Mouse (Mus musculus) embryonic facial prominence, embryonic 10.5 days (tissue): ENCODE data around the gene Jak2. TPM values are rescaled to one million over a fixed set of nuclear protein-coding genes. Genes with fewer than 3 reads are reported as not detected.

Experiments used
- DNase-seq: peaks from one replicate; pipeline ENCODE4 v3.0.0-alpha.2; 2017; ENCODE audit warnings: low spot score
- H3K27ac ChIP-seq: fragments of 300-500 bp; sonication (generic); replicated peaks from 2 replicates; pipeline ENCODE4 v1.5.1; 2016; ENCODE audit warnings: mild to moderate bottlenecking
- H3K27me3 ChIP-seq: fragments of 300-500 bp; sonication (generic); replicated peaks from 2 replicates; pipeline ENCODE4 v1.6.1; 2016; ENCODE audit warnings: low read depth, mild to moderate bottlenecking; ENCODE audit not compliant: poor library complexity, severe bottlenecking
- H3K36me3 ChIP-seq: fragments of 300-500 bp; sonication (generic); replicated peaks from 2 replicates; pipeline ENCODE4 v1.6.1; 2016; ENCODE audit warnings: mild to moderate bottlenecking, moderate library complexity
- H3K4me1 ChIP-seq: fragments of 300-500 bp; sonication (generic); 2 replicates; pipeline ENCODE4 v1.6.1; 2016
- H3K4me3 ChIP-seq: fragments of 300-500 bp; sonication (generic); 2 replicates; pipeline ENCODE4 v1.5.1; 2016; ENCODE audit warnings: mild to moderate bottlenecking, moderate library complexity
- H3K9me3 ChIP-seq: fragments of 300-500 bp; sonication (generic); 2 replicates; pipeline ENCODE4 v1.6.1; 2016; ENCODE audit warnings: mild to moderate bottlenecking
- WGBS: fragments of 180-500 bp; shearing (Covaris S2); methylation state at CpG from one replicate; pipeline ENCODE4 v1.1.7; 2016; 5-methylcytosine and 5-hydroxymethylcytosine counted together
- polyA plus RNA-seq: library from polyadenylated mRNA; unstranded; fragments of >200 nt; fragmentation: Nextera tagmentation; extraction: Ambion mirVana; gene quantifications from 2 replicates; pipeline ENCODE4 v1.2.1, GENCODE M21; 2016

Jak2 gene
- polyA plus RNA-seq, 1 experiment from 2014 or later: 6.9 TPM

DNA sequence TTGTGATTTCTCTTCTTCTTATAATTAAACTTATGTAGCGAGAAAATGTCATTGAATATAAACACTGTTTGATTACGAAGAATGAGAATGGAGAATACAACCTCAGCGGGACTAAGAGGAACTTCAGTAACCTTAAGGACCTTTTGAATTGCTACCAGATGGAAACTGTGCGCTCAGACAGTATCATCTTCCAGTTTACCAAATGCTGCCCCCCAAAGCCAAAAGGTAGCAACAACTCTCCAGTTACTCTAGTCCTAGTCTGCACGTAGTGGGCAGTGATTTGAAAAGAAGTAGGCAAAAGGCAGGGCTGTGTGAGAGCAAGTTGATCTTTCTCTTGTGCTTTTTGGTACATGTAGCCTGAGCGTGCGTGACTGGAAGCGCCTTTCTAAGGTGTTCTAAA is 36.2 kb downstream of the Jak2 start:
- no peaks in the 10 kb centered on the region for H3K9me3 ChIP-seq
- peaks cover 36% of the 10 kb centered on the region for H3K36me3 ChIP-seq
- no peaks in the 10 kb centered on the region for H3K27me3 ChIP-seq
- no peak overlapping the region for H3K27ac ChIP-seq
- DNase-seq: peak; percentile 40
- peaks cover 15% of the 10 kb centered on the region for H3K4me1 ChIP-seq
- WGBS: 47% methylated on average over 8 of the region's 8 CpGs
- no peak overlapping the region for H3K4me3 ChIP-seq

DNA sequence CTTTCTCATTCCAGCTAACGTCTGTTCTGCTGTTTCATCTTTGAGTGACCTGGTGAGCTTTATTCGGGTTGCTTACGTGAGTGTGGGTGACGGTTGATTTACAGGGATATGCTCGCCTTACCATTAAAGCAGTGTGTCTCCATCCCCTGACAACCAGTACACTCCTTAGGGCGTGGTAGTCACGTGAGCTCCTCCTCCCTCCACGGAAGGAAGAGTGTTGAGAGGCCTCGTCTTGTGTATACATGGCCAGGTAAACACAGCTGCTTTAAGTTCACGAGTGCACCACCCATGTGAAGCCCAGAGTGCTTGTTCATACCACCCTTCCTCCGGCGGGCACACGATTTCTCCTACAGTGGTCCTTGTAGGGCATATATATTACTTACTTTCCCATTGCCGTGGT is 39.9 kb downstream of the Jak2 start:
- H3K4me3 ChIP-seq: no peak overlapping the region
- no peaks in the 10 kb centered on the region for H3K9me3 ChIP-seq
- no peak for DNase-seq
- WGBS: 87% methylated on average over 14 of the region's 14 CpGs
- peaks cover 29% of the 10 kb centered on the region for H3K36me3 ChIP-seq
- peaks cover 8% of the 10 kb centered on the region for H3K4me1 ChIP-seq
- H3K27ac ChIP-seq: no peak overlapping the region
- H3K27me3 ChIP-seq: no peaks in the 10 kb centered on the region

DNA sequence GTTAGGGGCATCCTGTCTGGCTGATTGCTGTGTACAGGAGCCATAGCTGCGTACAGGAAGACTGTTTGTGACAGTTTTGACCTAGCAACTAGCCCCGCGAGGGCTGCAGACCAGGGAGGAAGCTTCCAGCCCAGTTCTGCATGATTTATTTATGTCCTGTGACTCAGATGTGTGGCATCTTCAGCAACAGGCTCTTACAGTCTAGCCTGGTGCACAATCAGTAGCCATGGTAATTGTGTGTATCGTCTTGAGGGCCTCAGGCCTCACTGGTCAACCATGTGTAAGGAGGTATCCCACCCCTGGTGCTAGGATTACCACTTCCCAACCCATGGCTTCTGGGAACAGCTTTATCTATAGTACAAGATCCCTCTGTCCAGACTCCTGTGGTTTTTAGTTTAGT is 40.9 kb downstream of the Jak2 start:
- DNase-seq: no peak
- Histone ChIP-seq H3K4me3 (no peak overlapping the region), H3K9me3 (no peaks in the 10 kb centered on the region)

DNA sequence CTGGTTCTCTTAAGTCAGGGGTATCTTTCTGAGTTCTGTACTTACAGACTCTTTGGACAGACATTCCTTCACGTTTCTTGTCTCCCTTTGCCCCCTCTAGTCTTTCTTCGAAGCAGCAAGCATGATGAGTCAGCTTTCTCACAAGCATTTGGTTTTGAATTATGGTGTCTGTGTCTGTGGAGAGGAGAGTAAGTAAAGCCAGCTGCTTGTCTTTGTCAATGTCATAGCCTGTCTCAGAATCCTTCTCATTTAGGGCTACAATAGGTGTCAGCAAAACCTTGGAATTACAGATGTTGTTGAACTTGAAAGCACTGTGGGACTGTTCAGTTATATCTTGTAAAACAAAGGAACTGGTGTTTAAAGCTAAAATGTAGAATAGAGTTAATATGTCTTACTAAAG is 43.1 kb downstream of the Jak2 start:
- Histone ChIP-seq H3K36me3 (peaks cover 46% of the 10 kb centered on the region), H3K27me3 (no peaks in the 10 kb centered on the region), H3K9me3 (no peaks in the 10 kb centered on the region), H3K4me1 (no peaks in the 10 kb centered on the region), H3K4me3 (no peak overlapping the region), H3K27ac (no peak overlapping the region)
- no peak for DNase-seq
- WGBS: 64% methylated on average over 2 of the region's 2 CpGs

More for the DNA sequence above, 40.9 kb downstream of the Jak2 start:
- Histone ChIP-seq H3K27ac (no peak overlapping the region), H3K27me3 (no peaks in the 10 kb centered on the region), H3K36me3 (peaks cover 34% of the 10 kb centered on the region), H3K4me1 (peaks cover 6% of the 10 kb centered on the region)
- WGBS: 87% methylated on average over 4 of the region's 4 CpGs

DNA sequence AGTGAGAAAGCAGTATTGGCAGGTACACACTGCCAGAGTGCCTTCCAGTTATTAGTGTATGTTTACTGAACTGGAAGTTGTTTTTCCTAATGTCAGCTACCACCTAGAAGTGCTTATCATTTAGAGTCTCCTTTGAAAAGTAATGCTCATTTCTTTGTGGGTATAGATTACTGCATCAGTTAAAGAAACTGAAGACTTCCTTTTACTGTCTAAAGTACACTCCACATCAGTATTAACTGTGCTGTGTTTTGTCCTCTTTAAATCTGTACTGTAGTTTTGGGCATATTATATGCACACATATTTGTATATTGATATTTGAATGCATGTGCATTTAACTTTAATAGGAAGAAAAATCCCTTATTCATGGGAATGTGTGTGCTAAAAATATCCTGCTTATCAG is 44.5 kb downstream of the Jak2 start:
- no peaks in the 10 kb centered on the region for H3K4me1 ChIP-seq

DNA sequence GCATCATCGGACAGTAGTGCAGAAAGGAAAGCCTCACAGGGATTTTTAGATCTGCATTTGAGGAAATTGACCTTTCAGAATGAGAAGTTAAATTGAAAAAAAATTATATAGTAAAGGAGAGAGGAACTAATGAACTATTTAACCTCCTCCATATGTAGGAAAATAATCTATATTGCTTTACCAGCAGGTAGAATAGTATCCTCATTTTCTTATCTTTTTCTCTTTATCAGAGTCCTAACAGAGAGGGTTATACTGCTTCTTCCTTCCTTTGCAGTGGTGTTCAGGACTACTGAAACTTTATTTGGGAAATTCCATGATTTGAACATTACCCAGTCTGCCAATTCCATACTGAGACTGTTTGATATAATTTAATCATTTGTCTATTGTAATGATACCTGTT is 45.7 kb downstream of the Jak2 start:
- H3K27ac ChIP-seq: no peak overlapping the region
- H3K36me3 ChIP-seq: peaks cover 47% of the 10 kb centered on the region
- WGBS: 95% methylated on average over 1 of the region's 1 CpGs
- DNase-seq: no peak
- no peaks in the 10 kb centered on the region for H3K27me3 ChIP-seq
- no peaks in the 10 kb centered on the region for H3K9me3 ChIP-seq
- no peaks in the 10 kb centered on the region for H3K4me1 ChIP-seq
- no peak overlapping the region for H3K4me3 ChIP-seq

More for the DNA sequence above, 44.5 kb downstream of the Jak2 start:
- Histone ChIP-seq H3K36me3 (peaks cover 52% of the 10 kb centered on the region), H3K9me3 (no peaks in the 10 kb centered on the region), H3K27me3 (no peaks in the 10 kb centered on the region), H3K27ac (no peak overlapping the region), H3K4me3 (no peak overlapping the region)
- no peak for DNase-seq

DNA sequence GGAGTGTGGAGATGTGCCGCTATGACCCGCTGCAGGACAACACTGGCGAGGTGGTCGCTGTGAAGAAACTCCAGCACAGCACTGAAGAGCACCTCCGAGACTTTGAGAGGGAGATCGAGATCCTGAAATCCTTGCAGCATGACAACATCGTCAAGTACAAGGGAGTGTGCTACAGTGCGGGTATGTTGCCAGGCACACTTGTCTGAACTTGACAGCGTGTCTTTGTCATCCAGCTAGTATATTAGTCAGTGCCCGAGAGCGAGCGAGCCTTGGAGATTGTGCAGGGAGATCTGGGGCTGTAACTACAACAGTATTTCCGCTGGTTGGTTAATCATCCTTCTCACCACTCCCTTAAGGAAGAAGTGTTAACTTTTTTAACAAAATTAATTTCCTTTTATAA is 49.3 kb downstream of the Jak2 start:
- Histone ChIP-seq H3K4me3 (no peak overlapping the region), H3K27me3 (no peaks in the 10 kb centered on the region), H3K9me3 (no peaks in the 10 kb centered on the region), H3K27ac (no peak overlapping the region), H3K4me1 (no peaks in the 10 kb centered on the region), H3K36me3 (peaks cover 57% of the 10 kb centered on the region)
- no peak for DNase-seq
- WGBS: 92% methylated on average over 13 of the region's 13 CpGs

DNA sequence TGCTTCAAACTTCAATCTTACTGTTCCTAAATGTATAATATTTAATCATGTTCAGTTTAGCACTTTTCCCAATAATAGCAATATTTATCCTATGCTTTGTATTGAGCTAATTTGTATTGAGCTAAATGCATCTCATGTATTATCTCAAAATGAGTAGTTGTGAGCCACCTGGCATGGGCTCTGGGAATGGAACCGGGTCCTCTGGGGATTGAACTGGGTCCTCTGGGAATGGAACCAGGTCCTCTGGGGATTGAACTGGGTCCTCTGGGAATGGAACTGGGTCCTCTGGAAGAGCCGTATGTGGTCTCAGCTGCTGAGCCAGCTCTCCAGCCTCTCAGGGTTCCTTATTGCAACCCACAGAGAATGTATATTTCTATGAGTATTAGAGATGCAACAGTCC is 50.5 kb downstream of the Jak2 start:
- Histone ChIP-seq H3K4me1 (no peaks in the 10 kb centered on the region), H3K27ac (no peak overlapping the region), H3K9me3 (no peaks in the 10 kb centered on the region), H3K27me3 (no peaks in the 10 kb centered on the region), H3K4me3 (no peak overlapping the region), H3K36me3 (peaks cover 52% of the 10 kb centered on the region)
- DNase-seq: no peak
- 82% methylated on average over 2 of the region's 2 CpGs for WGBS

DNA sequence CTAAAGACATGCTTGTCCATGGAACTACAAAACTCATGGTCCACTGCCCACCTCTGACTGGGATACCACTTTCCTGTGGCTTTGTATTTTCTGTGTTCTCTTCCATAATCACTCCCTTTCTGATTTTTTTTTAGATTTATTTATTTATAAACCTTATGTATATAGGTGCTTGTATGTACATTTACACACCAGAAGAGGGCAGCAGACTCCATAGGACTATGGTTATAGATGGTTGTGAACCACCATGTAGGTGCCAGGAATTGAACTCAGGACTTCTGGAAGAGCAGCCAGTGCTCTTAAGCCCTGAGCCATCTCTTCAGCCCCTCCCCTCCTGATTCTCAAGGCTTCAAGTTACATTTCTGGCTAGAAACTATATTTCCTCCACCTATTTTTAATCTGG is 57.2 kb downstream of the Jak2 start:
- Histone ChIP-seq H3K9me3 (no peaks in the 10 kb centered on the region), H3K27me3 (no peaks in the 10 kb centered on the region), H3K27ac (no peak overlapping the region), H3K4me1 (no peaks in the 10 kb centered on the region), H3K36me3 (peaks cover 39% of the 10 kb centered on the region), H3K4me3 (no peak overlapping the region)
- no peak for DNase-seq

DNA sequence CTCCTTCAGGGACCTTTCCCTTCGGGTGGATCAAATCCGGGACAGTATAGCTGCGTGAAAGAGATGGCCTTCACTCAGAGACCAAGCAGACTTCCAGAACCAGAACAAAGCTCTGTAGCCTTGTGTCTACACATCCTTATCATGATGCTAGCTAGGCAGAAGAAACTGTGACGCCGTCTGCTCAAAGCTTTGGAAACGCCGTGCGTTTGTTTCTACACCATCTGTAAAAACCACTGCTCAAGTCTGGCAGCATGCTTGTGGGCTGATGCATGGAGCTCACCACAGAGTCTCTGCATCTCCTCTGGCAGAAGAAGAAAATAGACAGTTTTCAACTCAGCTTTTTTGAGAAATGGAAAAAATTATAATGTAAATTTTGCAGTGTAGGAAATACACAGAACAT is 60.2 kb downstream of the Jak2 start:
- no peaks in the 10 kb centered on the region for H3K4me1 ChIP-seq
- 93% methylated on average over 8 of the region's 8 CpGs for WGBS
- no peak overlapping the region for H3K4me3 ChIP-seq
- DNase-seq: no peak
- peaks cover 41% of the 10 kb centered on the region for H3K36me3 ChIP-seq
- no peaks in the 10 kb centered on the region for H3K27me3 ChIP-seq
- H3K27ac ChIP-seq: no peak overlapping the region
- H3K9me3 ChIP-seq: peaks cover 7% of the 10 kb centered on the region; the same call in 1 of the 2 replicates

DNA sequence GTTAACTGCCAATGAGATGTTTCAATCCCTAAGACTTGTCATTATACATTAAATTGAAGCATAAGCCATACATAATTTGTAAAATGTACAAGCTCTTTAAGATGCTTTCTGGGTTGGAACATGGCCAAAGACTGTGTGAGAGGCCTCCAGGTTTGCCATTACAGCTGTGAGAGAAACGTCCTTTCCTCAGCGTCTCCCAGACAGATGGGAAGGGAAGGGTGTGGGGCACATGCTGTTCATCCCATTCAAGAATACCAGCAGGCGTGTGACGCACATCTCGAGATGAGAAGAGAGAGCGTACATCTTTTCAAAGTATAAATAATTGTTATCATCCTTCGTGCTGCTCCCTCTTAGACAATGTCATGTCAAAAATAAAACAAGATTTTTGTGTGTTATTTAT is 61.0 kb downstream of the Jak2 start:
- no peak for DNase-seq
- Histone ChIP-seq H3K9me3 (peaks cover 9% of the 10 kb centered on the region; the same call in 1 of the 2 replicates), H3K4me1 (no peaks in the 10 kb centered on the region), H3K36me3 (peaks cover 41% of the 10 kb centered on the region), H3K27ac (no peak overlapping the region), H3K4me3 (no peak overlapping the region), H3K27me3 (no peaks in the 10 kb centered on the region)
- WGBS: 81% methylated on average over 7 of the region's 7 CpGs

DNA sequence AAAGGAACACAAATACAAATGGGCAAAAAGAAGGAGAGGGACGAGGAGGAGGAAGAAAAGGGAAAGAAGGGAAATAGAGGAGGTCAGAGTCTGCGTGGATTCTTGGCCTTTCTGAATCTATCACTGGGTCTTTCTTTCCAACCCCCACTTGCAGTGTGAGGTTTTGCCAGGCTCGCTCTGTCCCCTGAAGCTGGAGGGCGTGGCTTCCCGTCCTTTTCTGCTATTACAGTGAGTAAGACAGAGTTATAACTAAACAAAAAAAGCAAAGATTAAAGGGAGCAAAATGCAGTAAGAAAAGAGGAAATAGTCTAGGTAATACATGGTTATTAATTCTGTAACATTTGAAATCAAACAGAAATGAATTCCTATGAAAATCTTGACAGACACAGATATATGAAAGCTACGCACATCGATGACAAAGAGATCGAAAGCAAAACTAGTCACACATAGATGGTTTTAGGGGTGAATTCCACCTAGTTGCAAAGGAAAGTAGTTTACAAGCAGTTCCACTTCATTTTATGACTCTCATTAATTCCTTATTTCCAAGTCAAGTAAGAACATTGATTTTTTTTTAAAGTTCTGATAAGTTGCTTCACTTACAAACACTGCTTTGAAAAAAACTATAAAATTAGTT is 71.9 kb downstream of the Jak2 start:
- Histone ChIP-seq H3K36me3 (no peaks in the 10 kb centered on the region), H3K4me3 (no peak overlapping the region), H3K27me3 (peaks cover 7% of the 10 kb centered on the region), H3K27ac (no peak overlapping the region), H3K9me3 (no peaks in the 10 kb centered on the region), H3K4me1 (peaks cover 15% of the 10 kb centered on the region)
- WGBS: 71% methylated on average over 8 of the region's 8 CpGs
- no peak for DNase-seq

DNA sequence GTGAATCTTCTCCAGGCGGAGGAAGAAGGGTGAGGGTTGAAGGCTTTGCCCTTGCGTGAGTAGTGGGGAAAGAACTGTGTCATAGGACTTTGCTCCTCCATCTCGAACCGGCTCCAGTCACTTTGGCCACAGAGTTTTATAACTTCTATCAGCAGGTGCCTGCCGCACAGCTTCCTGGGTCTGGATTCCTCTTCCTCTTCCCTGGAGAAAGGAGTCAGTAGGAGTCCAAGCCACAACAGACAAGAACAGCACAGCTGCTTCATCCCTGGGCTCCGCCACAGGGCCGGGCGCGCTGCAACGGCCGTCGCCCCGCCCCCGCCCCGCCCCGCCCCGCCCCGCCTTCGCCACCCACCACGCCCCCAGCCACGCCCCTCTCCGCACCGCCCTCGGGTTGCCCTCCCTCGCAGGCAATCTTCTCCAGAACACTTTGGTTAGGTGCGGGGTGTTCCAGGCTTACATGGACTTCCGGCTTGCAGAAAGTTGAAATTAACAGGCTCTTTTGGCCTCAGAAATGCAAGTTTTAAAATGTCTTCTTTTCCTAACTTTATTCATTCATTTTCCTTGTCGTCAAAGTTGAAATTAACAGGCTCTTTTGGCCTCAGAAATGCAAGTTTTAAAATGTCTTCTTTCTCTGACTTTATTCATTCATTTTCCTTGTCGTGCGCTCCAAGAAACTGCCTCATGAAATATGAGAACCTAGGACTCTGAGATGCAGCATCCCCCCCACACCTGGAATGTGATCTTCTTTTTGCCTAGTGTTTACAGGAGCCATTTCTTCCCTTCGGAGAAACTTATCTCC is 73.6 kb downstream of the Jak2 start, which contains the start of gene Insl6:
Insl6 (minus strand) TSS at position 304 of the 799 bp plus-strand sequence.
- Histone ChIP-seq H3K9me3 (no peaks in the 10 kb centered on the region), H3K27ac (peak within 1 kb of the TSS; percentile 62), H3K4me3 (peak within 1 kb of the TSS; percentile 54), H3K27me3 (peaks cover 7% of the 10 kb centered on the region), H3K4me1 (peaks cover 15% of the 10 kb centered on the region), H3K36me3 (no peaks in the 10 kb centered on the region)
- WGBS: 4% methylated on average over 31 of the region's 31 CpGs
- peak; percentile 91 for DNase-seq
